Mouse (Mus musculus): ENCODE data around the gene Ncoa6.

Ncoa6 gene

DNA sequence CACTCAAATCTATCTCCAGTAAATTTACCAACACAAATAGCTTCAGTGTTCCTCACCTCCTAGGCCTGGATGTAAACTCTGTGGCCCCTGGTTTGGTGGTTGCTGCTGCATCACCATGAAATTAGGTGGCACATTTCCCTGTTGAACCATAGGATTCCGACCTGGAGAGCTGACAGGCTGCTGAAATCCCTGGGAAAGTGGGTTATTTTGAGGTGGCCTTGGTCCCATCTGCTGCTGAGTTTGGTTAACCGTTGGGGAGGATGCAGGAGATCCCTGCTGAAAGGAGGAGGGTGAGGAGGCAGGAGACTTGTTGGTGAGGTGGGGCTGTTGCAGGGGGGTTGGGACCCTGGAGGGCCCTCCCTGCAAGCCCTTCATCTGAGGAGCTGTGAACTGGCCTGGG, 52.8 kb downstream of the Ncoa6 start:
- DNase-seq = no peak

DNA sequence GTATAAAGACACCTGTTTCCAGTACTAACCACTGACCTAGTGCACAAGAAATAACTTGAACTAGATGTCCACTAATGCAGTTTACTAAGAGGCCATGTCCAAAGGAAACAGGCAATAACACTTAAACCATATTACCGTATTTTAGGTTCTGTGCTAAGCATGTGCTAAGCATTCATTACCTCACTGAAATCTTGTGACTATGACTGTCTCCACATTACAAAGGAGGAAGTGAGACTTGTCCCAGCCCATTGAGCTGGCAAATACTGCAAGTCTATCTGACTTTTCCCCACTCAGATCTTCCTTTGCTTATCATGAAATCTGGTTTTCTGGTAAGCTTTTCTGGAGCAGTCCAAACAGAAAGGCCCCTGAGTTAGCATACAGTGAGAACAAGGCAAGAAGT, 69.1 kb downstream of the Ncoa6 start:
- no peak for DNase-seq

DNA sequence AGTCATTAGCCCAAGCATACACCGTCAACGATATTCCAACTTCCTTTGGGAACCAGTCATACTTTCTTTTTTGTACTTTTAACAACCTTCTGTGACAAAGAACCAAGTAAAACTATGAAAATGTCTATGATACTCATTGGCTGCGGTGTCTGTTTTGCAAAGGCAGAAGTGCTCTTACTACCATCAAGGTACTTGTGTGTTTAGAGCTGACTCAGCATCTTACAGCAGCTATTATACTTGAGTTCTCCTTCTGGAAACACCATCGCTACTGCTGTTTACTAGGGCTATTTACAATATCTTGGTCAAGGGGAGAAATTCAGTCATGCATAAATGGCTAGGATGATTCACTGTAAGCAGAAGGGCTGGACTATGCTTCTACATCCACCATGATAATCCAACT, 71.8 kb downstream of the Ncoa6 start:
- DNase-seq = no peak

DNA sequence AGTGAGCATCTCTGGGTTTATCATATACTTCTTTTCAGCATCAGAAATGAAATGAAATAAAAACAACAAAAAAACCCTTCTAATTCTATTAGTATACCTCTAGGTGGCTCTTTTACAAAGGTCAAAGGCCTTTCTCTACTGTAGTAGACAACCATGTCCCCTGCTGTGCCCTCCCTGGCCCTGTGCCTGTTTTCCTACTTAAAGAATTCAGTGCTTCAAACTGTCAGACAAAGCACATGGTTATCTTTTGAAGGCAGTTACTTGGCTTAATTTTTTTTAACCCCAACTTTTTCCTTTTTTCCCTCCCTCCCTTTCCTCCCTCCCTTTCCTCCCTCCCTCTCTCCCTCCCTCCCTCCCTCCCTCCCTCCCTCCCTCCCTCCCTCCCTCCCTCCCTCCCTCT, 73.4 kb downstream of the Ncoa6 start:
- DNase-seq = no peak

DNA sequence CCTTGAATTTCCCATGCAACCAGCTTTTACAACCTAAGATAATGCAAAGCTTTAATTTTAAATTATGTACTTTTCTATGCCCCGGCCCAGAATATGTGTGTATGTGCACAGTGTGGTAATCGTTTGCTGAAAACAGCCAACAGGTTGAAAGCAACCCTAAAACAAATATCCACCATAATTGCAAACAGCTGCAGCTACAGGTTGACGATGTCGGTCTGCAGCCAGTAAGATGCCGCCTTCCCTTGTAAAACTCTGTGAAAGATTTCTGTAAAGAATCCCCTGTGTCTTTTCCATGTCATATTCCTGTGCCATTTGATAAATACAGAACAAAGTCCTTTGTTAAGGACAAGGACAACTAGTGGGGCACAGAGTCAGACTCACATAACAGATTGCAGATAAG, 79.1 kb downstream of the Ncoa6 start:
- no peak for DNase-seq

DNA sequence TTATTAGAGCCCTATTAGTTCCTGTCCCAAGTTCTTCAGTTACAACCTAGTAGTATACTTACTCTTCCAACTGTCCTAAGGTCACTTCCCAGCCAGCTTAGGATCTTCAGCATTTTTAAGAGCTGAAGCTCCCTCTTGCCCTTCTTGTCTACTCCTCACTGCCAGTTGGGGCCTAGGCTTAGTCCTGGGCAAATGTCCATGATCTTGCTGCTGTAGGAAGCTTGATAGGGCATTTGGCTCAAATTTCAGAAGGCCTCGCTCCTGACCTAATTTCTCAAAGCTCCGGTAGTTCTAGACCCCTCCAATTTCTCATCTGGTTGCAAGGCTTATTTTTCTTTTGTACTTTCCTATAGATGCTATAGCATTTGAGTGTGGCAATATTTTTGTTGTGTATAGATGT, 85.1 kb downstream of the Ncoa6 start:
- DNase-seq = no peak

DNA sequence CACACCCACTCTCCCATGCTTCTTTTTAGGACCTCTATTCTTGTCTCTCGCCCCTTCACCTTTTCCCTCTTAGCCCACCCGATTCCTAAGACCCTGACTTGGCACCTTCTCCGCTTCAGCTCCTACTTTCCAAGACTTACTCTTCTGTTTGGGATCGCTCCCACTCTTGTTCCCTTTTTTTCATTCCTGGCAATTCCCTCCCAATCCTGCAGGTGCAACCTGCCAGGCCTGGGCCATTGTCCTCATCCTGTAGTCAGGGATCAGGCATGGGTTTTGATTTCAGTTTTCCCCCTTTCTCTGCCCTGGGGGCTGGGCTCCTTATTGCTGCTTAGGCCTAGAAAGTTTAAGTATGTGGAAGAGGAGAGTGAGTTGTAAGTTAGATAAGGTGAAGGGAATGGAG, 86.6 kb downstream of the Ncoa6 start:
- DNase-seq = no peak

DNA sequence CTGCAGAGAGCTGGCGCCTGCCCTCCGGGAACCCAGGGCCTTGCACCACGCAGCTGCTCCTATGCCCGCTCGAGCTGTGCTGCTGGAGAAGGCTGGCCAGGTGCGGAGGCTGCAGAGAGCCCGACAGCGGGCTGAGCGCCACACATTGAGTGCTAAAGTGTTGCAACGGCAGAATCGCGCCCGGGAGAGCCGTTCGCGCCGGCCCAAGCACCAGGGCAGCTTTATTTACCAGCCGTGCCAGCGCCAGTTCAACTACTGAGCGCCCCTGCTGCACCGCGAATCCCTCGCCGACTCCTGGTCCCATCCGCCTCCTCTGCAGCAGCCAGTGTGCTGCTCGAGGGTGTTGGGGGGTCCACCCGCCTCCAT, 87.2 kb downstream of the Ncoa6 start:
- DNase-seq = no peak

DNA sequence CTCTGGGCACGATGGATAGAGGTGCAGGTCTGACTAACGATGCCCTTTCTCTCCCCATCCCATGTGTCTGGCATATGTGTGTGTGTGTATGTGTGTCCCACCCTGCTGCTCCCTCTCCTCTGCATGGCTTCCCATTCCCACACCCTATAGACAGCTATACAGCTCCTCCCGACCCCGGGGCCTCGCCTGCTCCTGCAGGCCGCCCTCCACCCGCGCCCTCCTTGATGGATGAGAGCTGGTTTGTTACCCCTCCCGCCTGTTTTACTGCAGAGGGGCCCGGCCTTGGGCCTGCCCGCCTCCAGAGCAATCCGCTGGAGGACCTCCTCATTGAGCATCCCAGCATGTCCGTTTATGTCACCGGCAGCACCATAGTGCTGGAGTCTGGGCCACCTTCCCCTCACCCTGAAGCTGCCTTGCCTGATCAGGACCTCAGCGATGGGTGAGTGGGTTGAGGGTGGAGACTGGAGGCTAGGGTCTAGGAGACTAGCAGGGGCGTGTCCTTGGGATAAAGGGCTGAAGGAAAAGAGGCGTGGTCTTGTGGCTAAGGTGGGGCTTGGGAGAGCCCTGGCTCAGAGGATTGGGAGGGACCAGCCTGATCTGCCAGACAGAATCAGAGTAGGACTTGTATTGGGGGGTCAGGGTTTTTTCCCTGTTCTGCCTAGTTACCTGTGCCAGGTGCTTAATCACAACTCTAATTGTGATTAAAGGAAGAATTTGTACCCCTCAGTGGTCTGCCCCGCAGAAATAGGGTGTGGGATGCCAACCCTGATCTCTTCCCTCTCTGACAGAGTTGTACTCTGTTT, 87.8 kb downstream of the Ncoa6 start:
- DNase-seq = peak; percentile 21

DNA sequence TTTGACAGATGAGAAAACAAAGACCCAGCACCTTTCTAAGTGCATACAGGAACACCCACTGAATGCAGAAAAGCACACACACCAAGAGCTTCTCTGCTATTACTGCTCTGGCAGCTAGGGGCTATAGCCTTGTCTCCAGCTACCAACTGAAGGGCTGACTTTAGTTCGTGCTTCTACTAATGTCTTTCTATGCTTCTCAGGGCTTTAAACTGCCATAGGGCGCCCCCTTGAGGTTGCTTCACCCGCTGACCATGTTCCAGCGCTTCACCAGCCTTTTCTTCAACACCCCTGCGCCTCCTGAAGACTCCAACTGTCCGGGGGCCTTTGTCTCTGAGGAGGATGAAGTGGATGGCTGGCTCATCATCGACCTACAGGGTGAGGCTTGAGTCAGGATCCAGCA, 88.6 kb downstream of the Ncoa6 start:
- DNase-seq = peak; percentile 92

DNA sequence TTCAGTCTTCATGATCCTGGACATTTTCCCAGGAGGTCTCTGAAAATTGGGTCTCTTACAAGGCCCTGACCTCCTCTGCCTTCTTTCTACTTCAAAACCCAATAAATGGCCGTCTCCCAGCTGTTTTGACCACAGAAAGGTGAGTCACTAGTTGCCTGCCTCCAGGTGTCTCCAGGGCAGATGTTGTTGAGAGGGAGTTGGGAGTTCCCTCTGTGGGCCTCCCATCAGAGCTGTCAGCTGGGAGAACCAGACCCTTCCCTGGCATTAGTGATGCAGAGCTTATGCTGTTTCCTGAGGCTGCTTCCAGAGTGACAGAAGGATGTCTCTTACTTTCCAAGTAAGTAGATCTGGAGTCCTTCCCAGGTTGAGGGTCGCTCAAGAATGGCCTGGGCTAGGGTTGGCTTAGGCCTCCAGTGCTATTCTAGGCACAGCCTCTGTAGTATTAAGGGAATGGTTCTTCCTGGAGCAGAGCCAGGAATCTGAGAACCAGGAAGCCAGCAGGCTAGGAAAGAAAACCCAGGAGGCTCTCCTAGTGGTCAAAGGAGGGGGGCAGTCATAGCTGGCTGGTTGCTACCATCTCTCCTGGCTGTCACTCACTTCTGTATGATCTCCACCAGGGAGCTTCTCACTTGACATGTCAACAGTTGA, 90.8 kb downstream of the Ncoa6 start:
- DNase-seq = peak; percentile 70

DNA sequence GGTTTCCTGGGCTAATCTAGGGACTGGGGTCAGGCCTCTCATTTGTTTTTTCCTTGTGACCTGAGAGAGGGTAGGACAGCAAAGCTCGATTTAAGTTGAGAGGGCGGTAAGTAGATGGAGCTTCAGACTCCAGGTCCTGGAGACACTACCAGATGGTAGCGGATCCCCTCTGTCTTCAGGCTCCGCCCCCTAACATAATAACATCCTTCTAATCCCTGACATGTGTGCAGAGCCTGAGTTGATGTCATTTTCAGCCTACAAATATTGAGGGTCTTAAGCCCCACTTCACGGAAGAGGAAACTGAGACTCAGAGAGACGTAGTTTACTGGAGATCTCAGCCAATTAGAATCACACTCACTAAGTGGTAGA, 91.4 kb downstream of the Ncoa6 start:
- DNase-seq = no peak

DNA sequence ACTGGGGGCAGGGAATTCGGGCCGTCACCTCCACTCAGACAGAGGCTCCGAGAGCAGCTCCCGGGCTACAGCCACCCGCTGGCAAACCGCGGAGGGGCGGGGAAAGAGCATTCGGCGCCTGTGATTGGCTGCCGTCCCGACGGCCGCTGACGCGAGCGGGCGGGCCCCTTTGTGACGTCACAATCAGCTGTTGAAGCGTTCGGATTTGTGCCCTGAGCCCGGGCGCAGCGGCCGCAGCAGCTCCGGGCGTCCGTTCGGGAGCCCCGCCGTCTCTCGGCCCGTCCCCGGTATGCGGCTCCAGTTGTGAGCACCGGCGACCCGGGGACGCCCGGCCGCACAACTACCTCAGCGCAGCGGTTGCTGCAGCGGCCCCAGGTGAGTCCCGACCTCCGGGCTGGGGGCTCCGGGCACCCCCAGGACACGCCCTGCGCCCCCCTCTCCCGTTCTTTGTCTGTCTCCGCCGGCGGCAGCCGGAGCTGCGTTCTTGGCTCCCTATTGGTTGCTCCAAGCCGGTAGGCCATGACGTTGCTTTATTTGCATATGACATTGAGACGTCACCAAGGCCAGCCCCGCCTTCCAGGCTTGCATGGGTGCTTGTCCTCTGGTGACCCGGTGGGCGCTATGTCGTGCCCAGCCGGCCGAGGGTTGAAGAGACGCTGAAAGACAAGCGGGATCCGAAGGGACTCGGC, 91.9 kb downstream of the Ncoa6 start:
- peak; percentile 98 for DNase-seq

DNA sequence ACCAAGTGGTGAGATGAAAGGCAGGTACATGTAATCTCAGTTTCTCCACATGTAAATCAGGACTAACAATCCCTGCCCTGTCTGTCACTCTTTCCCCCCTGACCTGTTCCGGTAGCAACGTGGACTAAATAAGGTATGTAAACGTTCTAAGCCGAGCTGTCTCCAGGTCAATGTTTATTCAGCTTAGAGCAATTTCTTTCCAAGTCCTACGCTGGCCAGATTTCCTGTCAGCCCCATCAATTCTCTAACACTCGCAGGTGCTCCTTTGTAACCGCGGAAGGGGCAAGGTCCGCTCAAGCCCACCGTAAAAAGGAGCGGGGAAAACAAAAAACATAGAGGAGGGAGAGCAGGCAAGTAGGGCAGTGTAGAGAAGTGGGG, 92.6 kb downstream of the Ncoa6 start:
- DNase-seq = no peak

DNA sequence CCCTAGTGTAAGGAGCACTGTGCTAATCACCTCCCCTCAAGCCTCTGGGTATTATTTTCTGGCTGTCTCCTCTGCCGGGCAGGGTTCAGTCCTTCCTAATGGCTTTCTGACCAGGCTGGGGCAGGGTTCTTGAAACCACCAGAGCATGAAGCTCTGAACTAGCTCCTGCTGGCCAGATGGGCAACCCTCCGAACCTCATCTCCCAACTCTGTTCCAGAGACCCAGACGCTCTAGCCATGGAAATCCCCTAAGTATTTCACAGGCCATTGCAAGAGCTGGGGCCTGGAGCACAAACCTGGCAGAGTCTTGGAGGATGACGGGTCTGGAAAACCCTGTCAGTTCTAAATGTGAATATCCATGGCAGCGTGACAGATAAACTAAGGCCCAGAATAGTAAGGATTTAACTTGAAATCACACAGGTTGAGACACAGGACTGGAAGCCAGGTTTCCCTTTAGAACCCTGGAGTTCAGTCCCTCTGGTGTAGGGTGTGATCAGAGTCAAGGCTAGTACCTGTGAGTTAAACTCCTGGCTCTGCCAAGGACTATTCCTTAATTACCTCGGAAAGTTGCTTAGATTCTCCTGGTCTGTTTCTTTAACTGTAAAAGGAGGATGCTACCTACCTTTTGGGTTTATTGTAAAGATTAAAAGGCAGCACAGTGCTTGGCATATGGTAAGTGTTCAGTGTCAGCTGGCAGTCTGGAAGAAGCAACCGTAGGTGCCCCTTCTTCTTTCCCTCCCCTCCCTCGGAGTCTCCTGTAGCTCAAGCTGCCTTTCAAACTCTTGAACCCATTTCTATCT, 93.2 kb downstream of the Ncoa6 start, which contains the start of gene Trp53inp2:
Gene Trp53inp2, plus strand, starts transcription at position 799 of the 799 bp plus-strand sequence.
- DNase-seq = no peak

DNA sequence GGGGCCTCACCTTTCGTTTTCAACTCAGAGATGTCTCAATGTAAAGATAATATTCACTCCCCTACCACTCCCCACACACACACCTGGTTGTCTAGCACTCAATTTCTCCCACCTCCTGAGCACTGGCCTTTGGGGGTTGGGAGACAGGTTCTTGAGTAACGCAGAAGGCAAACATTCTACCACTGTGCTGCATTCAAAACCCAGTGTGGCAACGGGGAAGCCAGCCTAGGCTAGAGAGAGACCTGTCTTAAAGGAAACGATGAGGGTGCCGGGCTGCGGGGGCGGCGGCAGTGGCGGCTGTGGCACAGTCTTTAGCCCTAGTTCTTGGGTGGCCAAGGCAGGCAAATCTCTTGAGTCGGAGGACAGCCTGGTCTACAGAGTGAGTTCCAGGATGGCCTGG, 97.5 kb downstream of the Ncoa6 start:
- no peak for DNase-seq

DNA sequence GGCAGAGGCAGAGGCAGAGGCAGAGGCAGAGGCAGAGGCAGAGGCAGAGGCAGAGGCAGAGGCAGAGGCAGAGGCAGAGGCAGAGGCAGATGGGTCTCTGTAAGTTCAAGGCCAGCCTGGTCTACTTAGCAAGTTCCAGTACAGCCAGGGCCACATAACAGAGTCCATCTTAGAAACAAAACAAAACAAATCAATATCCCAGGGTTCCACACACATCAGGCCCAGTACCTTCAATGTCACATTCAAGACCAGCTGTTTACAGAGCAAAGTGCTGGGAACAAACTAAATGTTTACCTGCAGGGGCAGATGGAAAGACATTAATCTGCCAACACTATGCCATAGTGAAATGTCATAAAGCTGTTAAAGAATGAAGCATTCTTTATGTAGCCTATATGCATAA, 99.2 kb downstream of the Ncoa6 start:
- no peak for DNase-seq

DNA sequence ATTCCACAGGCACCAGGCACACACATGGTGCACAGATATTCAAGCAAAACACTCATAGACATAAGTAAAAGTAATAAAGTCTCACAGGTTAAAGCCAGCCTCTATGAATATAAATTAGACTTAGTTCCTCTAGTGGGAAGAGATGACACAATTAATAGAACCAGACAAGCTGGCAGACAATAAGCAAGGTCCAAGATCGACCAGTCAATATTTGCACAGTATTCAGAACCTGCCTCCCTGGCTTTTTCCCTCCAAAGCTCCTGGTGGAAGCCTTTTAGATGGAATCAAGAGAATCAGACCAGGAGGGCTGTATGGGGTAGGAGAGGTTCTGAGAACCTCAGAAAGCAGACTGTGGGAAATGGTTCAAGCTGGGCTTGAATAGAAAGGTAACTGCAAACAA, 99.8 kb downstream of the Ncoa6 start:
- DNase-seq = no peak

DNA sequence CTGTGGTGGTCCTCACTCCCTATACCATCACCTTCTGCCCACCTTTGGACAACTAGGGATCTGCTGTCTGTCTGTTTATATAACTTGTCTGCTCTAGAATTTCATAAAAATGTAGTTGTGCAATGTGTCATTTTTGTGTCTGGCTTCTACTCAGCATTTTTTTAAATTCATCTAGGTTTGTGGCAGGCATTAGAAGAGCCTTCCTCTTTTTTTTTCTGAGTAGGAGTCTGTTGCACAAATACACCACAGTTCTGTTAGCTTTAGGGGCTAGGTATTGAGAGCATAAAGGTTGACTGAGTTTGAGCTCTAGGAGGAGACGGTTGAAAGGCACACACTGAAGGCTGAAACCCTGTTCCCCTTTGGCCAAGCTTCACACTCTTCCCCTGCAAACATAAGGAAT, 100.4 kb downstream of the Ncoa6 start:
- DNase-seq = no peak

DNA sequence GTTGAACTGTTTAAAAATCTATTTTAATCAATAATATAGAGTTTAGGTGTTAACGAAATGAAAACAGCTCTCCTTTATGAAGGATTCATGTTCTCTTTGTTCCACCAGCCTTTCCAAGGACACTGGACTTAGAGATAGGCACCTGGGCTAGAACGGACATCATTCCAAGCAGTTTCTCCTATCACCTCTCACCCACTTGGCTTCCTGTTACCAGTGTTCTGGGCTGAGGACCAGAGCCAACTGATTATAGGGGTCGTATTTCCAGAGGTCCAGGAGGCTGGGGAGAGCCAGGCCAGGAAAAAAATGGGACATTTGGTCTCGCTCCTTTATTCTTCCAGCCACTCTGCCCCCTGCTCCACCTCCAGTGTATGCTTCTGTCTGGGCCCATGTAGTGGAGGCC, 101.2 kb downstream of the Ncoa6 start:
- DNase-seq = no peak

DNA sequence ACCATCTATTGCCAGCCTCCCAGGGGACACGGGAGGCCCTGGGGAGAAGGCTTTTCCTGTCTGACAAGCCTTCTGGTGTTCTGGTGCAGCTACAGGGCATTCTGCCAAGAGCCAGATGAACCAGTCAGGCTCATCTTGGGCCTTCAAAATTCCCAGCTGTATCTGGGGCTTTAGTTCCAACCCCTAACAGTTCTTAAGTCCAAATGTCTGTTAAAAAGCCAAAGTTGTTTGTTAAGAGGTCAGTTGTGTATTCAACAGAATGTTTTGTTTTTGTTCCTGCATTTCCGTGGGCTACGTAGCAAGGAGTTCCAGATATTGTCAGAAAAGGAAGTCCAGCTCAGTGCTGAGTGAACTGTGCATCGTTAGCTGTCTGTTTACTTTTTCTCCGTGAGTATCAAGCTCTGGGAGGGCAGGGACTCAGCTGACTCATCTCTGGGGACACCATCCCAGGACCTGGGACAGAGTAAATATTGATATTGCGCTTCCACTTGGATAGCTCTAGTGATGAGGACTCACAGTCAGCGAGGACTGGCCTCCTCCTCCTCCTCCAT, 104.3 kb downstream of the Ncoa6 start:
- DNase-seq = peak; percentile 83

DNA sequence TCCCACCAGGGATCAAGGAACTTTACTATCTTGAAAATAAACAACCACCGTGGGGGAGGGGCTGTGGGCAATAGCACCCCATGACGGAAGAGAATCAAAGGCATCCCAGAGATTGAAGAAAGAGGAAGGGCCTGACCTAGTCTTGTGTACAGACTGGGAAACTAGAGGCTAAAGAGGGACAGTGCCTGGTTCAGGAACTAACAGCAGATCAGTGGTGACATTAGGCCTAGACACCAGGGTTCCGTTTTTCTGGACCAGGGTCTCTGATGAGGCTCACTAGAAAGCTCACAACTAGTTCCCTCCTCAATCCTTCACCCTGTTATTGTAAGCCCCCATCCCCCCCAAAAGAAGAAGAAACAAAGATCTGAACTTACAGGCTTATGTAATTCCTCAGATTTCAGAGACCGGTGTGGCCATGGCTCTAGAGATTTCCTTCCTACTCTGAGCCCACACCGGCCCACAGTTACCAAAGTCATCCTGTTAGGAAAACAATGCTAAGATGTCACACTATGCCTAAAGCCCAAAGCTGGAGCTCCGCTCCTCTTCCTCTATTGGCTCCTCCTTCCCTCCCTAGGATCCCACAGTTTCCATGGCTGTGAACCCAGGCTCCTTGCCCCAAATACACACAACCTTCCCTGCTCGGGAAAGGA, 105.9 kb downstream of the Ncoa6 start:
- DNase-seq = no peak

All from lung, postnatal 10 days (tissue).